Mouse (Mus musculus) brain, embryonic 14.5 days (tissue): ENCODE results near the gene Mns1.

ENCODE experiments used
- CTCF ChIP-seq: fragments of 200-500 bp; IDR thresholded peaks from 2 replicates; pipeline ENCODE4 v1.5.1; 2012; ENCODE audit warnings: inconsistent platforms, mild to moderate bottlenecking, moderate library complexity, borderline replicate concordance; ENCODE audit not compliant: insufficient read depth, insufficient read length; ENCODE audit errors: extremely low read depth
- POLR2A ChIP-seq: fragments of 200-500 bp; IDR thresholded peaks from 2 replicates; pipeline ENCODE4 v1.6.1; 2012; ENCODE audit warnings: mild to moderate bottlenecking, inconsistent platforms, borderline replicate concordance; ENCODE audit not compliant: poor library complexity, insufficient read depth, insufficient read length, severe bottlenecking; ENCODE audit errors: extremely low read depth

- TF ChIP-seq CTCF = no peak
- TF ChIP-seq POLR2A = no peak
Measured at GRCm38 (mm10) chr9:72492194-72492565, 54.4 kb downstream of the Mns1 start, which contains the start of gene Tex9.
